Mouse (Mus musculus) heart, postnatal 0 days (tissue): ENCODE measurements around the gene E030030I06Rik. TPM values are rescaled to one million over a fixed set of nuclear protein-coding genes. Genes with fewer than 3 reads are reported as not detected.
"Not testable (repeated sequence)": the region's sequence is repeated elsewhere in the genome, so short reads cannot be mapped to it uniquely, and the experiment has no call there.

Source experiments
- ATAC-seq: fragments of 200-750 bp; cut with Nextera tagmentation; 2 replicates; pipeline ENCODE4 v1.8.0; 2017; ENCODE audit warnings: low read depth, moderate number of reproducible peaks, moderate library complexity; ENCODE audit not compliant: insufficient read depth
- DNase-seq: peaks from one replicate; pipeline ENCODE4 v3.0.0-alpha.2; 2016; ENCODE audit warnings: low spot score
- H3K27ac ChIP-seq: fragments of 300-500 bp; sonication (generic); 2 replicates; pipeline ENCODE4 v1.5.1; 2014; ENCODE audit warnings: low read depth, mild to moderate bottlenecking
- H3K27me3 ChIP-seq: fragments of 300-500 bp; sonication (generic); 2 replicates; pipeline ENCODE4 v1.6.1; 2014; ENCODE audit warnings: low read length, mixed read lengths; ENCODE audit not compliant: control insufficient read depth, insufficient read depth
- H3K36me3 ChIP-seq: fragments of 300-500 bp; sonication (generic); replicated peaks from 2 replicates; pipeline ENCODE4 v1.6.1; 2014; ENCODE audit warnings: low read length, mixed read lengths; ENCODE audit not compliant: control insufficient read depth, insufficient read depth
- H3K4me1 ChIP-seq: fragments of 300-500 bp; sonication (generic); 2 replicates; pipeline ENCODE4 v1.6.1; 2014; ENCODE audit warnings: antibody characterized with exemption; ENCODE audit not compliant: control insufficient read depth, insufficient read depth
- H3K4me2 ChIP-seq: fragments of 300-500 bp; sonication (generic); 2 replicates; pipeline ENCODE4 v1.6.1; 2014; ENCODE audit warnings: low read depth, mild to moderate bottlenecking, low read length, moderate library complexity
- H3K4me3 ChIP-seq: fragments of 300-500 bp; sonication (generic); 2 replicates; pipeline ENCODE4 v1.5.1; 2014; ENCODE audit warnings: low read depth, low read length
- H3K9ac ChIP-seq: fragments of 300-500 bp; sonication (generic); replicated peaks from 2 replicates; pipeline ENCODE4 v1.6.1; 2014; ENCODE audit warnings: low read depth, low read length, mixed read lengths
- H3K9me3 ChIP-seq: fragments of 300-500 bp; sonication (generic); replicated peaks from 2 replicates; pipeline ENCODE4 v1.6.1; 2016; ENCODE audit warnings: low read length; ENCODE audit not compliant: control insufficient read depth
- CTCF ChIP-seq: IDR thresholded peaks from 2 replicates; pipeline ENCODE4 v1.5.1; 2016; ENCODE audit warnings: antibody characterized with exemption, control low read depth, low read depth
- EP300 ChIP-seq: IDR thresholded peaks from 2 replicates; pipeline ENCODE4 v1.6.1; 2016; ENCODE audit warnings: antibody characterized with exemption, low read depth
- WGBS: fragments of 180-500 bp; shearing (Covaris S2); extraction: QIAGEN DNeasy Blood & Tissue Kit; methylation state at CpG from one replicate; pipeline ENCODE4 v1.1.7; 2014; 5-methylcytosine and 5-hydroxymethylcytosine counted together
- polyA plus RNA-seq: library from polyadenylated mRNA; unstranded; fragments of >200 nt; fragmentation: Nextera tagmentation; extraction: Ambion mirVana; gene quantifications from 2 replicates; pipeline ENCODE4 v1.2.1, GENCODE M21; 2015
- total RNA-seq: library from RNA; depleted of rRNA; stranded (reverse); fragments of >200 nt; gene quantifications from 2 replicates; pipeline ENCODE4 v1.2.3, GENCODE M21; 2014; ENCODE audit warnings: low replicate concordance

E030030I06Rik gene
- total and polyA plus RNA-seq, 2 experiments from 2014 or later, result 3.2 to 4.2 TPM

DNA sequence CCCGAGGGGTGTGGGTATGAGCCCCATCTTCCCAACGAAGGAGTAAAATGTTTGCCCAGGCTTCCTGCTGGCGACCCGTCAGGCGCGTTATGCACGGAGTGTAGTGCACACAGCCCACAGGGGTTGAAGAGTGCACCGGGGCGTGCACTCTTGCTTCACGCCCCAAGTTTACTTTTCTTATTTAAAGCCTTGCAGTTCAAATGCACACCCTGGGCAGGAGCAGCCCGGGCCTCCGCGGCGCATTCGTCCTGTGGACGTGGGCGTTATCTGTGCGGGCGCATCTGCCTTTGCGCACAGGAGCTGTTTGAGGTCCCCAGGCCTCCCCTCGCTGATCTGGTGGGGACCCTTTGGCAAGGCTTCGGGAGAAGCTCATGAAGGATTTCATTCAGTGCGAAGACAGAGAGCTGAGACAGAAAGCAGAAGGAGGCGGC lies 10.1 kb upstream of the E030030I06Rik start:
- no peak for DNase-seq
- no peak overlapping the region for H3K9ac ChIP-seq
- TF ChIP-seq CTCF, result no peak
- no peak for TF ChIP-seq EP300
- no peak overlapping the region for H3K27ac ChIP-seq
- 0 out of 2 replicates have a peak, but pooled peaks cover 5% of the 10 kb centered on the region for H3K4me1 ChIP-seq
- H3K9me3 ChIP-seq, result no peaks in the 10 kb centered on the region
- H3K27me3 ChIP-seq, result peaks cover 69% of the 10 kb centered on the region
- no peak for ATAC-seq
- no peaks in the 10 kb centered on the region for H3K36me3 ChIP-seq
- peak overlapping the region; percentile 57; the same call in 1 of the 2 replicates for H3K4me2 ChIP-seq
- under 1% methylated on average over 24 of the region's 24 CpGs for WGBS
- H3K4me3 ChIP-seq, result peak overlapping the region; percentile 46

GRCm38 (mm10) chr10:22158310-22158999 lies 9.4 kb upstream of the E030030I06Rik start, which contains the start of the genes Raet1e and H60b:
Gene Raet1e, plus strand, starts transcription at chr10:22158569.
Gene H60b, plus strand, starts transcription at chr10:22158586.
- H3K4me1 ChIP-seq, H3K36me3 ChIP-seq, H3K9ac ChIP-seq, DNase-seq, H3K27ac ChIP-seq, H3K9me3 ChIP-seq: not testable (repeated sequence)
- 2% methylated on average over 48 of the region's 48 CpGs for WGBS
- Histone ChIP-seq H3K4me2 (peak within 1 kb of the TSS; percentile 57), H3K27me3 (peaks cover 76% of the 10 kb centered on the region), H3K4me3 (peak within 1 kb of the TSS; percentile 46)
- peak; percentile 85 for ATAC-seq
- TF ChIP-seq CTCF, result peak; percentile 35; the same call in 1 of the 2 replicates

DNA sequence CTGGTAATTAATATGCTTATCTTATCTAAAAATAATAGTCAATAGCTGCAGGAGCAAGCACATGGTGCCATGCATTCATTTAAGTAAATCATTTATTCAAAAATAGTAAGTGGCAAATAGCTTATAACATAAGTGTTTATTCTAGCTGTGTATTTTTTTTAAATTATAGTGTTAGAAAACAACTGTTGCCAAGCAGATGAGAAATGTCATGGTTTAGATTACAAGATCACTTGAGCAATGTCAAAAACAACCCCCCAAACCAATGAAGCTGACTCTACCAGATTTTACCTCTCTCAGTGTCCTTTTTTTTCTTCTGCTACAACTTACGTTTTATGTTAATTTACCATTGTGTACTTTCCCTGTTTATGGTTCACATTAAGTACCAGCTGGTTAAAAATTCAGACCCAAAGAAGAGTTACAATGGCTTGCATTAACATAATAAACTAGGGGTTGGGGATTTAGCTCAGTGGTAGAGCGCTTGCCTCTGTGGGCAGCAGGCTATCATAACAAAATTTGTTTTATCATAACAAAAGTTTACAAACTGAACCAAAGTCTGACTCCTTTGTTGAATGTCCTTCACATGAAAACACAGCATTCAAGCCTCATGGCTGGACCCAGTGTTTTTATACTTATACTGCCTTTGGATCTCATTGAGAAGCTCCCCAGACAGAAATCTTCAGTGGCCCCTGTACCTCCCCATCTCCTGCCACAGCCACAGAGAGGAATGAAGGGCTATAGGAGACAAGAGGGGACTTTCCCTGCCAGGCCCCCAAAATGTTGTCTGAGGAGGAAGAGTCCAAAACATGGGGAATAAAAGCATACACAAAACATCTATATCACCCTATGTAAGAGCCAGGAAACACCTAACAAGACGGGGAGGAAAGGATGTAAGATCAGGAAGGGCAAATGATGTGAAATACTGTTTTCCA lies 6.1 kb upstream of the E030030I06Rik start:
- WGBS, result 28% methylated on average over 3 of the region's 3 CpGs
- H3K4me2 ChIP-seq, result no peak overlapping the region

GRCm38 (mm10) chr10:22154127-22154526 lies 5.1 kb upstream of the E030030I06Rik start:
- not testable (repeated sequence) for H3K36me3 ChIP-seq, ATAC-seq, H3K9me3 ChIP-seq, DNase-seq, H3K27ac ChIP-seq, H3K9ac ChIP-seq
- under 1% methylated on average over 38 of the region's 38 CpGs for whole genome bisulfite sequencing
- H3K27me3 ChIP-seq, result peaks cover 88% of the 10 kb centered on the region
- peak overlapping the region; percentile 42; the same call in 1 of the 2 replicates for H3K4me2 ChIP-seq
- H3K4me3 ChIP-seq, result peak overlapping the region; percentile 40
- peaks cover 11% of the 10 kb centered on the region; the same call in 1 of the 2 replicates for H3K4me1 ChIP-seq

More for the DNA sequence above, 6.1 kb upstream of the E030030I06Rik start:
- Histone ChIP-seq H3K9me3 (no peaks in the 10 kb centered on the region), H3K4me3 (no peak overlapping the region), H3K36me3 (no peaks in the 10 kb centered on the region), H3K4me1 (peaks cover 11% of the 10 kb centered on the region; the same call in 1 of the 2 replicates), H3K9ac (no peak overlapping the region), H3K27me3 (peaks cover 90% of the 10 kb centered on the region), H3K27ac (no peak overlapping the region)
- DNase-seq (no peak), ATAC-seq (no peak)
- TF ChIP-seq EP300 (no peak), CTCF (no peak)

- ATAC-seq, result not testable (repeated sequence)
- 8% methylated on average over 7 of the region's 7 CpGs for WGBS
These were observed 4.1 kb upstream of the E030030I06Rik start for GRCm38 (mm10) chr10:22153147-22153690.

DNA sequence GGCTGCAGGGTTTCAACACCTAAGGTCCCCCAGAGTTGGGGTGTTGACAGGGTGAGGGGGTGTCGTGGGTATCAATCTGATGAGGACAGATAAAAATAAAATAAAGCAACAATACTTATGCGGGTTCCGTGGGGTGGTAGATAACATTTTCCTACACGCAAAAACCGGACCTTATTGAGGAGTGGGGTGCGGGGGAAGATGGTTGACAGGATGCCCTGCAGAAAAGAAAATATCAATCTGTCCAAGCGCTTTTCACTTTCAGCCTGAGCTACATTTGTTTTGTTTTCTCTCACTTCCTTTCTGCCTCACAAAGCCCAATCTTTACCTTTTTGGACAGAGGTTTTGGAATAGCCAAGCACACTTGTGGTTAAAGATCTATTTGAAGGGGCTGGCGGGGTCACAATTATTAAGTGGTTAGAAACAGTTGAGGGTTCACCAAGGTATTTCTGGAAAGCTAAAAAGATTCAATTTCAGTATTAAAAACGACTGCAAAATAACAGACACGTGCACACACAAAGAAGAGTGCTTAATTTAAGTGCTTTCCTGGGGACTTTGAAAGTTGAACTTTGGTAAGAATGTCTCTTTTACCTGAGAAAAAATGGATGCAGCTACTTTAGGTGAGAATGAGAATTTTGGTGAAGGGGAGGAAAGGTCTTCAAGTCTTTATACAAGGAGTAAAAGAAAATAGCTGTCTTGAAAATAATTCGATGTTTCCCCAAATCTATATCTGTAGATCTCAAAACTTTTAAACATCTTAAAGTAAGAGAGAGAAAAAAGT lies 3.0 kb upstream of the E030030I06Rik start:
- WGBS, result 6% methylated on average over 11 of the region's 11 CpGs
- H3K27ac ChIP-seq, H3K4me1 ChIP-seq, H3K9me3 ChIP-seq, H3K4me2 ChIP-seq, DNase-seq, ATAC-seq, H3K36me3 ChIP-seq, H3K9ac ChIP-seq, H3K4me3 ChIP-seq: not testable (repeated sequence)
- H3K27me3 ChIP-seq, result peaks cover 68% of the 10 kb centered on the region

More at GRCm38 (mm10) chr10:22153147-22153690, 4.1 kb upstream of the E030030I06Rik start:
- H3K9ac ChIP-seq, H3K4me1 ChIP-seq, H3K36me3 ChIP-seq, H3K4me2 ChIP-seq, H3K27ac ChIP-seq, H3K9me3 ChIP-seq, H3K4me3 ChIP-seq, DNase-seq: not testable (repeated sequence)
- H3K27me3 ChIP-seq, result peaks cover 79% of the 10 kb centered on the region

- not testable (repeated sequence) for ATAC-seq, DNase-seq, H3K27ac ChIP-seq, H3K9ac ChIP-seq, H3K9me3 ChIP-seq, H3K36me3 ChIP-seq, H3K4me1 ChIP-seq
- Histone ChIP-seq H3K4me3 (peak overlapping the region; percentile 69), H3K27me3 (peaks cover 60% of the 10 kb centered on the region), H3K4me2 (peak overlapping the region; percentile 80)
- WGBS, result 2% methylated on average over 53 of the region's 55 CpGs
These were observed 2.2 kb upstream of the E030030I06Rik start for GRCm38 (mm10) chr10:22151056-22151862.
